Mouse (Mus musculus) right cerebral cortex, postnatal 25 days (tissue): ENCODE measurements around the gene Eno3.

ENCODE experiments used
- DNase-seq: peaks from one replicate; pipeline ENCODE4 v3.0.0; 2022

The Eno3 gene

GRCm38 (mm10) chr11:70658521-70658920, 1.5 kb downstream of the Eno3 start:
- DNase-seq: no peak

GRCm38 (mm10) chr11:70658942-70659341, 1.9 kb downstream of the Eno3 start:
- DNase-seq: no peak

GRCm38 (mm10) chr11:70660571-70660970, 3.6 kb downstream of the Eno3 start:
- no peak for DNase-seq

GRCm38 (mm10) chr11:70663101-70663500, 6.1 kb downstream of the Eno3 start:
- DNase-seq: no peak

GRCm38 (mm10) chr11:70663957-70664356, 7.0 kb downstream of the Eno3 start:
- no peak for DNase-seq

- no peak for DNase-seq
These were observed 7.7 kb downstream of the Eno3 start for GRCm38 (mm10) chr11:70664741-70665140.

- no peak for DNase-seq
These were observed 9.7 kb downstream of the Eno3 start for GRCm38 (mm10) chr11:70666687-70667086.

GRCm38 (mm10) chr11:70667271-70668150, 10.5 kb downstream of the Eno3 start:
- DNase-seq: no peak

GRCm38 (mm10) chr11:70668335-70668770, 11.4 kb downstream of the Eno3 start:
- no peak for DNase-seq

GRCm38 (mm10) chr11:70668771-70669505, 11.9 kb downstream of the Eno3 start, which contains the start of gene Spag7:
Gene Spag7 (minus strand): TSS chr11:70669416.
- DNase-seq: peak; percentile 97

GRCm38 (mm10) chr11:70669582-70670345, 12.8 kb downstream of the Eno3 start:
- DNase-seq: peak; percentile 55

- DNase-seq: peak; percentile 35
These were observed 13.5 kb downstream of the Eno3 start for GRCm38 (mm10) chr11:70670483-70670882.

- no peak for DNase-seq
These were observed 14.5 kb downstream of the Eno3 start for GRCm38 (mm10) chr11:70671333-70672047.

- DNase-seq: no peak
These were observed 17.0 kb downstream of the Eno3 start for GRCm38 (mm10) chr11:70674014-70674413.

- DNase-seq: no peak
These were observed 17.5 kb downstream of the Eno3 start for GRCm38 (mm10) chr11:70674501-70674900.

- DNase-seq: no peak
These were observed 21.1 kb downstream of the Eno3 start for GRCm38 (mm10) chr11:70678092-70678491.

GRCm38 (mm10) chr11:70678576-70678975, 21.6 kb downstream of the Eno3 start:
- DNase-seq: no peak

- no peak for DNase-seq
These were observed 22.4 kb downstream of the Eno3 start for GRCm38 (mm10) chr11:70679361-70679760.

- DNase-seq: no peak
These were observed 22.9 kb downstream of the Eno3 start for GRCm38 (mm10) chr11:70679894-70680293.

GRCm38 (mm10) chr11:70681170-70681569, 24.2 kb downstream of the Eno3 start:
- no peak for DNase-seq

- no peak for DNase-seq
These were observed 25.0 kb downstream of the Eno3 start for GRCm38 (mm10) chr11:70681897-70682581.

GRCm38 (mm10) chr11:70683640-70684039, 26.6 kb downstream of the Eno3 start:
- DNase-seq: no peak
